Mouse (Mus musculus) megakaryocyte-erythroid progenitor cell, adult 5-6 weeks (primary cell): ENCODE measurements around the gene Olfr97. TPM values are rescaled to one million over a fixed set of nuclear protein-coding genes. Genes with fewer than 3 reads are reported as not detected.

Source experiments
- ATAC-seq: replicated peaks from 2 replicates; pipeline ENCODE4 v1.8.0; 2016; ENCODE audit warnings: mild to moderate bottlenecking, inconsistent platforms; ENCODE audit not compliant: severe bottlenecking, poor library complexity, low FRiP score, low TSS enrichment
- total RNA-seq, 2 experiments: library from RNA; stranded (forward) in 1 of 2; stranded (reverse) in 1 of 2; fragments of 200-1000, 215-1000 nt in 1 of 2; fragments of >200 nt in 1 of 2; fragmentation: Nextera tagmentation in 1 of 2; gene quantifications; 2 replicates each; pipeline ENCODE4 v1.2.3; 2014 to 2017

Gene Olfr97
- total RNA-seq, 2 experiments from 2014 or later, result not detected

DNA sequence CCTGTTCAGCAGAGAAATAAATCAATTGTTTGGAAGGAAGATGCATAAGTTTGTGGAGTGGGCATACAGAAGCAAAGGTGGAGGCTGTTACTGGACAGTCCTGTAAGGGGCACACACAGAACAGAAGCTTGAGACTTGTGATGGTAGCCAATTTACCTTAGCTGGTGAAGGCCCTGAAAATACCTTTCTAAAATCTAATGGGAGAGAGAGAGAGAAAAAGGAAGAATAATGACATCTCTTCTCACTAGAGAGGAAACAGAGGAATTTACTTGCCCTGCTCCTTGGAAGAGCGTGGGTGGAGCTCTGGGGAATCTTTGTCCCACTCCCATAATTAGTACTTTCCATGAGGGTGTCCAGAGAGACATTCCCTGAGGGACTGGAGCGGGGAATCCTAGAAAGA is 36.2 kb downstream of the Olfr97 start, which contains the start of gene Olfr94:
TSS of gene Olfr94 (minus strand) at position 101 of the 400 bp plus-strand sequence.
- ATAC-seq, result no peak

DNA sequence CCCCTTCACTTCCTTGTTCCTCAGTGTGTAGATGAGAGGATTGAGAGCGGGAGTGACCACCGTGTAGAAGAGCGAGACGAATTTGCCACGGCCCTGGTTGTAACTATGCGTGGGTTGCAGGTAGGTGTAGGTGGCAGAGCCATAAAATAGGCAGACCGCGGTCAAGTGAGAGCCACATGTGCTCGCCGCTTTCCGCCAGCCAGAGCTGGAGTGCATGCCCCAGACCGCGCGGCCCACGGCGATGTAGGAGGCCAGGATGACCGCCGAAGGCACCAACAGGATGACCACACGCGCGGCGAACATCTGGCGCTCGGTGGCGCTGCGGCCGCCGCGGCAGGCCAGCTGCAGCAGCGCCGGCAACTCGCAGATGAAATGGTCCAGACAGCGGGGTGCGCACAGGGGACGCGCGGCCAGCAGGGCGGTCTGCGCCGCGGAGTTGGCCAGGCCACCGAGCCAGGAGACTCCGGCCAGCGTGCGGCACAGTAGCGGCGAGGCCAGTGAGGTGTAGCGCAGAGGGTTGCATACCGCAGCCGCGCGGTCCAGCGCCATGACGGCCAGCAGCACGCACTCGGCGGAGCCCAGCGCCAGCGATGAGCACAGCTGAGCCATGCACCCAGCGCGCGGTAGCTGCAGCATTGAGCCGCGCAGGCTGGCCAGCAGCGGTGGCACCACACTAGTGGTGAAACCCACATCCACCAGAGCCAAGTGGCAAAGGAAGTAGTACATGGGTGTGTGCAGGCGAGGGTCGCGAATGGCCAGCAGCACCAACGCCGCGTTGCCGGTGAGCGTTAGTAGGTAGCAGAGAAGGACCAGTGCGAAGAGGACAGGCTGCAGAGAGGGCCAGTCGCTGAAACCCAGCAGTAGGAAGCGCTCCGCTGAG is 40.0 kb downstream of the Olfr97 start:
- no peak for ATAC-seq

DNA sequence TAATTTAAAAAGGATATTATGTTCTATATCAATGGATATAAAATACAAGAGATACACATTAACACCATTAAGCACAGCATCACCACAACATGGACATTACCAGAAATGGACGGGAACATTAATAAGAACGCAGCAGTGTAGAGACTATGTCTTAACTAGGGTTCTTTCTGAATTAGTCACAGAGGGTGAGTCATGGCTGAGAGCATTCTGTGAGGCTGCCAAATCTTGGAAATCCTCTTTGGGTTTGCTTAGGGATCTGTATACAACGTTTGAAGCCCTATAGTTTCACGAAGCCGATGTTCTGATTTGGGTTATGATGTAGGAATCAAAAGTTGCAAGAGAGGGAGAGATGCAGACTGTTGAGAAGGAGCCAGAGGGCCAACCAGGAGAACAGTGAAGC is 42.3 kb downstream of the Olfr97 start:
- no peak for ATAC-seq

DNA sequence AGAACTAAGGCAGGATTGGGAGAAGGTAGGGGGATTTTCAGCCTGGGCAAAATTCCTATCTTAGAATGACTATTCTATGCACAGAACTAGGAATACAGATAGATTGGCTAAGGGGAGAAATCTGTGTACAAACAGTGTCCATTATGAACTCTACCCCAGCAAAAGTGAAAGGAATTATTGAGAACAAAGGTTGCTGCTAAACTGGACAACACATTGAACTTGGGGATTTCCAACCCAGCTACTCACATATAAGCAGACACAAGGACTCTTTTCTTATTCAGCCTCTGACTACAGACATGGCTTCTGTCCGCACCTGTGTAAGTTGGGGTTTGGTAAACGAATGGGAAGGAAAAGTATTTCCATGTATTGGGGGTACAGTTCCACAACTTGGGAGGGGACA is 43.5 kb downstream of the Olfr97 start, which contains the start of gene Ubd:
TSS of gene Ubd (plus strand) at position 237 of the 400 bp plus-strand sequence.
- ATAC-seq, result no peak

DNA sequence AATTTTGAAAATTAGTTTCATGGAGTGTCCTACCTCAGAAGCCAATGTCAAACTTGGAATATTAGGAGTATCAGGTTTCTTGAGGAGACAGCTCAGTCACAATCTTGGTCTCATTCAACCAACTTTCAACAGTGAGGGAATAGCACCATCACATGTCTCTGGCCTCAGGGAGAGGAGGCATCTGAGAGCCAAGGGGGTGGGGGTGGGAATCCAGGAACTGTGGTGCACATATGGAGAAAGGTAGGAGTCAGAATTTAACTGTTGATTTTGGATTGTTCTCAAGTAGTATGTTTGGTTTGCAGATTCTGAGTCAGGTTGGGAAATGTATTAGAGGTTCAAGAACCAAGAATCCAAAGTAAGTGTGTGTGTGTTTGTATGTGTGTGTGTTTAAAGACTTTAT is 44.1 kb downstream of the Olfr97 start:
- ATAC-seq, result no peak

DNA sequence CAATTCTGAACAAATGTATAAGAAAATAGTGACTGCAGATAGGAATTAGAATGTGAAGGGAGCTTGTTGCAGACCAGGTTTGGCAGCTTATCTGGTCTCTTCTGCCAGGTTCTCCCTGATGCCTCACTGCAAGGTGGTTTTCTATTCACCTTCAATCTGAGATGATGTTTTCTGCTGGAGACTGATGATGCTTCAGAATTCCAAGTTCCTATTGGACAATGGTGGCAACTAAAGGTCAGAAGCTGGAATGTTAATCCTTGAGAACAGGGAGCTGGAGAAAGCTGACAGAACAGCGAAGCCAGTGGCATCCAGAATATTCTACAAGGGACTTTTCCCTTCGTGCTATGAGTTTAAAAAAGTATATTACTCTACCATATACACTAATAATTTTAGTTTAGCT is 46.4 kb downstream of the Olfr97 start:
- no peak for ATAC-seq

DNA sequence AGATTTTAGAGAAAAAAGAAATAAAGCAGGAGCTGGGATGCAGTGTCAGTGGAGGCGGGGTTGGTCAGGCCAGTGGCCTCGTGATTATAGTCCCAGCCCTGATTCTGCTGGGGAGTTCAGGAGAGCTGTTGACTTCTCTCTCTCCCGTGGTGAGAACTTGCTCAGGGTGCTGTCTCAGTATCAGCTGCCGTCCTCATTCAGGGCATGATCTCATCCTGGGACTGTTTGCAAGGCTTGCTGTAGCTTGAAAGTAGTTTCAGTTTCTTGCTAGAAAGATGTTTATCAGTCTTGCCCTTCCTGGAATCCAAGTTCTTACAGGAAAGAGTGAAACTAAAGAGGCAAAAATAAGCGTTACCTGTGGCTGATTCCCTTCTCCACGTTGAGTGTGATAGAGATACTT is 51.7 kb downstream of the Olfr97 start:
- no peak for ATAC-seq

Other genes starting within 250 kb of the Olfr97 start
- not detected in 2 replicates for gene H2-M5, start 247.8 kb downstream of the Olfr97 start, total RNA-seq (2014; fragmentation: Nextera tagmentation)
- gene H2-M5, start 247.8 kb downstream of the Olfr97 start, total RNA-seq (2017), result not detected in 2 replicates
- gene Zfp57, start 236.2 kb downstream of the Olfr97 start, total RNA-seq (2014; fragmentation: Nextera tagmentation), result 0.87 TPM in 1 of 2 replicates, not detected in the other
- 0.08 TPM in 1 of 2 replicates, not detected in the other for gene Zfp57, start 236.2 kb downstream of the Olfr97 start, total RNA-seq (2017)
- gene Mog, start 213.9 kb downstream of the Olfr97 start, total RNA-seq (2014; fragmentation: Nextera tagmentation), result not detected in 2 replicates
- not detected in 2 replicates for gene Mog, start 213.9 kb downstream of the Olfr97 start, total RNA-seq (2017)
- gene Gabbr1, start 191.4 kb downstream of the Olfr97 start, total RNA-seq (2014; fragmentation: Nextera tagmentation), result 9.1 and 11.1 TPM in 2 replicates
- 0.91 and 0.99 TPM in 2 replicates for gene Gabbr1, start 191.4 kb downstream of the Olfr97 start, total RNA-seq (2017)
- not detected in 2 replicates for gene Olfr90, start 148.8 kb downstream of the Olfr97 start, total RNA-seq (2014; fragmentation: Nextera tagmentation)
- not detected in 2 replicates for gene Olfr90, start 148.8 kb downstream of the Olfr97 start, total RNA-seq (2017)
- not detected in 2 replicates for gene Olfr91, start 139.1 kb downstream of the Olfr97 start, total RNA-seq (2014; fragmentation: Nextera tagmentation)
- not detected in 2 replicates for gene Olfr91, start 139.1 kb downstream of the Olfr97 start, total RNA-seq (2017)
- not detected in 2 replicates for gene Olfr92, start 117.2 kb downstream of the Olfr97 start, total RNA-seq (2014; fragmentation: Nextera tagmentation)
- not detected in 2 replicates for gene Olfr92, start 117.2 kb downstream of the Olfr97 start, total RNA-seq (2017)
- not detected in 2 replicates for gene Olfr93, start 75.8 kb downstream of the Olfr97 start, total RNA-seq (2014; fragmentation: Nextera tagmentation)
- gene Olfr93, start 75.8 kb downstream of the Olfr97 start, total RNA-seq (2017), result not detected in 2 replicates
- gene Ubd, start 43.4 kb downstream of the Olfr97 start, total RNA-seq (2014; fragmentation: Nextera tagmentation), result not detected in 2 replicates
- 0.88 TPM in 1 of 2 replicates, not detected in the other for gene Ubd, start 43.4 kb downstream of the Olfr97 start, total RNA-seq (2017)
- not detected in 2 replicates for gene Olfr94, start 36.3 kb downstream of the Olfr97 start, total RNA-seq (2014; fragmentation: Nextera tagmentation)
- not detected in 2 replicates for gene Olfr94, start 36.3 kb downstream of the Olfr97 start, total RNA-seq (2017)
- not detected in 2 replicates for gene Olfr95, start 24.2 kb downstream of the Olfr97 start, total RNA-seq (2014; fragmentation: Nextera tagmentation)
- gene Olfr95, start 24.2 kb downstream of the Olfr97 start, total RNA-seq (2017), result not detected in 2 replicates
- gene Olfr96, start 17.2 kb downstream of the Olfr97 start, total RNA-seq (2014; fragmentation: Nextera tagmentation), result not detected in 2 replicates
- not detected in 2 replicates for gene Olfr96, start 17.2 kb downstream of the Olfr97 start, total RNA-seq (2017)
- gene Olfr98, start 26.4 kb upstream of the Olfr97 start, total RNA-seq (2014; fragmentation: Nextera tagmentation), result not detected in 2 replicates
- not detected in 2 replicates for gene Olfr98, start 26.4 kb upstream of the Olfr97 start, total RNA-seq (2017)
- 5.7 and 6.3 TPM in 2 replicates for gene H2-M3, start 32.9 kb upstream of the Olfr97 start, total RNA-seq (2014; fragmentation: Nextera tagmentation)
- gene H2-M3, start 32.9 kb upstream of the Olfr97 start, total RNA-seq (2017), result 3.8 and 9.0 TPM in 2 replicates
- not detected in 2 replicates for gene Olfr99, start 46.1 kb upstream of the Olfr97 start, total RNA-seq (2014; fragmentation: Nextera tagmentation)
- gene Olfr99, start 46.1 kb upstream of the Olfr97 start, total RNA-seq (2017), result not detected in 2 replicates
- not detected in 2 replicates for gene Olfr101, start 67.0 kb upstream of the Olfr97 start, total RNA-seq (2014; fragmentation: Nextera tagmentation)
- gene Olfr101, start 67.0 kb upstream of the Olfr97 start, total RNA-seq (2017), result not detected in 2 replicates
- not detected in 2 replicates for gene Olfr102, start 79.7 kb upstream of the Olfr97 start, total RNA-seq (2014; fragmentation: Nextera tagmentation)
- gene Olfr102, start 79.7 kb upstream of the Olfr97 start, total RNA-seq (2017), result not detected in 2 replicates
- gene Olfr103, start 102.4 kb upstream of the Olfr97 start, total RNA-seq (2014; fragmentation: Nextera tagmentation), result not detected in 2 replicates
- not detected in 2 replicates for gene Olfr103, start 102.4 kb upstream of the Olfr97 start, total RNA-seq (2017)
- gene Olfr104-ps, start 122.3 kb upstream of the Olfr97 start, total RNA-seq (2014; fragmentation: Nextera tagmentation), result not detected in 2 replicates
- not detected in 2 replicates for gene Olfr104-ps, start 122.3 kb upstream of the Olfr97 start, total RNA-seq (2017)
- not detected in 2 replicates for gene Olfr105-ps, start 141.7 kb upstream of the Olfr97 start, total RNA-seq (2014; fragmentation: Nextera tagmentation)
- gene Olfr105-ps, start 141.7 kb upstream of the Olfr97 start, total RNA-seq (2017), result not detected in 2 replicates
- not detected in 2 replicates for gene Olfr106-ps, start 153.1 kb upstream of the Olfr97 start, total RNA-seq (2014; fragmentation: Nextera tagmentation)
- gene Olfr106-ps, start 153.1 kb upstream of the Olfr97 start, total RNA-seq (2017), result not detected in 2 replicates
- gene Olfr107, start 161.9 kb upstream of the Olfr97 start, total RNA-seq (2014; fragmentation: Nextera tagmentation), result not detected in 2 replicates
- gene Olfr107, start 161.9 kb upstream of the Olfr97 start, total RNA-seq (2017), result not detected in 2 replicates
- not detected in 2 replicates for gene Olfr108, start 208.2 kb upstream of the Olfr97 start, total RNA-seq (2014; fragmentation: Nextera tagmentation)
- gene Olfr108, start 208.2 kb upstream of the Olfr97 start, total RNA-seq (2017), result not detected in 2 replicates
- gene Olfr109, start 221.6 kb upstream of the Olfr97 start, total RNA-seq (2014; fragmentation: Nextera tagmentation), result not detected in 2 replicates
- not detected in 2 replicates for gene Olfr109, start 221.6 kb upstream of the Olfr97 start, total RNA-seq (2017)
- gene H2-M2, start 246.2 kb upstream of the Olfr97 start, total RNA-seq (2014; fragmentation: Nextera tagmentation), result not detected in 2 replicates
- not detected in 2 replicates for gene H2-M2, start 246.2 kb upstream of the Olfr97 start, total RNA-seq (2017)